Mouse (Mus musculus): ENCODE measurements at regions not wholly inside any gene's neighbourhood (a gene's known extent, or its start where the extent isn't known, plus 50 kb on each side); places are given as distances from the start of the nearest gene placed in this dataset.
A peak's percentile ranks its signal among the peaks of the same experiment; 100 is the strongest.

GRCm38 (mm10) chr5:4651167-4651955 is 106.5 kb downstream of the Fzd1 start:
- Histone ChIP-seq H3K27me3 (no peaks in the 10 kb centered on the region), H3K9ac (no peak overlapping the region), H3K36me3 (no peaks in the 10 kb centered on the region), H3K27ac (no peak overlapping the region), H3K9me3 (no peaks in the 10 kb centered on the region), H3K4me2 (replicated peaks) (no peak overlapping the region), H3K4me1 (peaks cover 11% of the 10 kb centered on the region), H3K4me3 (no peak overlapping the region)
- no peak for ATAC-seq (ENCODE audit: low FRiP score, low read depth)
- WGBS: 79% methylated on average over 6 of the region's 6 CpGs

DNA sequence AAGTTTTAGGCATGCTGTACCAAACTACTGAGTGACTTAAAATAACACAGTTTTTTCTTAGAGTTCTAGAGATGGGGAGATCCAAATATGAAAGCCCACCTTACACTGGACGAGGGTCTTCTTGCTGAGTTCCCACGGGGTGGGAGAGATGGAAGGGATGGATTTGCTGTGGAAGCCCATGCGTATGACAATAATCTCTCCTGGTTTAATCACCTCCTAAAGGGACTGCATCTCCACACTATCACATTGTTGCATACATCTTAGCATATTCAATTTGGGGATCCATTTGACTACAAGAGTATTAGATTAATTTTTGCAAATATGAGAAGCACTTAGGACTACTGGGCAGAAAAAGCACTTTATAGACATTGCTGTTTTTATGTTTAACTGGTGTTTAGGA is 107.1 kb downstream of the Fzd1 start:
- H3K36me3 ChIP-seq: no peaks in the 10 kb centered on the region
- H3K4me2 ChIP-seq (replicated peaks): no peak overlapping the region
- ATAC-seq (ENCODE audit: low FRiP score, low read depth): no peak
- no peak overlapping the region for H3K9ac ChIP-seq
- no peaks in the 10 kb centered on the region for H3K27me3 ChIP-seq
- H3K27ac ChIP-seq: no peak overlapping the region
- H3K9me3 ChIP-seq: no peaks in the 10 kb centered on the region
- peaks cover 11% of the 10 kb centered on the region for H3K4me1 ChIP-seq
- WGBS: 85% methylated on average over 3 of the region's 3 CpGs
- no peak overlapping the region for H3K4me3 ChIP-seq

DNA sequence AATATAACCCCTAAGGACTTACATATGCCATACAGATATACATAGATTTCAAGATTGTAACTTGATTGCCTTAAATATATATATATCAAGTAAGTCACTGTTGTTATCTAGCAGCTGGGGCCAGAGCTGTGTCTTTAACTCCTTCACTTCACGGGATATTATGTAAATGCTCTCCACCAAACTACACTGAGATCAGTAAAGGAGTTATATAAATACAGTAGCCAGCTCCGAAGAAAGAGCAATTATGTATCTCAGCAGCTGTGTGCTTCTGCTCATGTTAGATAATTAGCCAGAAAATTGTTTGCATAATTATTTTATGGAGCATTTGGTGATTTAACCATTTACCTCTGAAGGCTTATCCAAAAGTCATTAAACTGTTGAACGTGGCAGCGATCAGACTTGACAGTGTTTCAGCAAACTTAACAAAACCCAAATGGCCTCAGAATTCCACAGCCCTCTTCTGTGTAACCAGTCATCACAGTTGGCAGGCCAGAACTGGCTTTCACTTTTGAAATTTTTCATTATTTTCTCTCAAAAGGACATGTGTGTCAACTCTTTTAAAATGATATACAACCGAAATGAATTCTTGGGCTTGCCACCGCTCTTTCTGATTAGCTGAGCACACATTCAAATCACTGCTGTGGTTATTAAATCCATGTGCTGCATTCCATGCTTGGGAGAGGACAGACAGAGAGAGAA is 107.8 kb downstream of the Fzd1 start:
- H3K9me3 ChIP-seq: no peaks in the 10 kb centered on the region
- H3K27ac ChIP-seq: no peak overlapping the region
- no peaks in the 10 kb centered on the region for H3K36me3 ChIP-seq
- H3K9ac ChIP-seq: no peak overlapping the region
- 0 out of 2 replicates have a peak overlapping the region, but pooled peaks have one; percentile 4 for H3K4me2 ChIP-seq (replicated peaks)
- no peak overlapping the region for H3K4me3 ChIP-seq
- 18% methylated on average over 6 of the region's 6 CpGs for WGBS
- H3K27me3 ChIP-seq: no peaks in the 10 kb centered on the region
- ATAC-seq (ENCODE audit: low FRiP score, low read depth): no peak
- H3K4me1 ChIP-seq: peaks cover 11% of the 10 kb centered on the region

- Histone ChIP-seq H3K36me3 (no peaks in the 10 kb centered on the region), H3K27ac (no peak overlapping the region), H3K4me1 (no peaks in the 10 kb centered on the region), H3K4me3 (no peak overlapping the region), H3K27me3 (no peaks in the 10 kb centered on the region), H3K9ac (no peak overlapping the region), H3K4me2 (replicated peaks) (no peak overlapping the region), H3K9me3 (no peaks in the 10 kb centered on the region)
- ATAC-seq (ENCODE audit: low FRiP score, low read depth): no peak
These were observed 116.8 kb downstream of the Fzd1 start for GRCm38 (mm10) chr5:4641041-4641440.

GRCm38 (mm10) chr5:4633763-4634162 is 124.1 kb downstream of the Fzd1 start:
- H3K9ac ChIP-seq: no peak overlapping the region
- H3K9me3 ChIP-seq: no peaks in the 10 kb centered on the region
- ATAC-seq (ENCODE audit: low FRiP score, low read depth): no peak
- no peaks in the 10 kb centered on the region for H3K36me3 ChIP-seq
- no peak overlapping the region for H3K27ac ChIP-seq
- H3K4me1 ChIP-seq: no peaks in the 10 kb centered on the region
- no peak overlapping the region for H3K4me2 ChIP-seq (replicated peaks)
- H3K27me3 ChIP-seq: 0 out of 2 replicates have a peak, but pooled peaks cover 3% of the 10 kb centered on the region
- no peak overlapping the region for H3K4me3 ChIP-seq
- 85% methylated on average over 3 of the region's 3 CpGs for WGBS

DNA sequence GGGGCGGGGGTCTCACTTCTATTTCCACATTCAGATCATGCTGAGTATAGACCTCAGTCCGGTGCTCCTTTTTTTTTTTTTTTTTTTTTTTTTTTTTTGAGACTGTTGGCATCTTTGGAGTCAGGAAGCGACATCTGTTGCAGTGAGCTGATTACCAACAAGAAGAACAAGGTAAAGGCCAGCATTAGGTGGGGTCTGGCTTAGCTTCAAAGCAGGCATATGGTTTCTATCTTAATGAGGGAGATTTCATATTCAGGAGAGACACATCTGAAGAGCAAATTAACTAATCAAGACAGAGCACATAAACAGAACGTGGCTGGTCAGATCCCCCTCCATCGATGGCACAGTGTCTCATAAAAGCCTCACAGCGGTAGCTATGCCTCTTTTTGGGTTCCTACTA is 132.6 kb downstream of the Fzd1 start:
- WGBS: 48% methylated on average over 6 of the region's 6 CpGs
- Histone ChIP-seq H3K4me1 (peaks cover 20% of the 10 kb centered on the region), H3K9ac (no peak overlapping the region), H3K9me3 (no peaks in the 10 kb centered on the region), H3K27me3 (0 out of 2 replicates have a peak, but pooled peaks cover 3% of the 10 kb centered on the region), H3K36me3 (no peaks in the 10 kb centered on the region), H3K4me2 (replicated peaks) (no peak overlapping the region), H3K4me3 (no peak overlapping the region), H3K27ac (no peak overlapping the region)
- ATAC-seq (ENCODE audit: low FRiP score, low read depth): no peak

- Histone ChIP-seq H3K9me3 (no peaks in the 10 kb centered on the region), H3K36me3 (no peaks in the 10 kb centered on the region), H3K27ac (no peak overlapping the region), H3K27me3 (0 out of 2 replicates have a peak, but pooled peaks cover 3% of the 10 kb centered on the region), H3K9ac (no peak overlapping the region), H3K4me3 (no peak overlapping the region), H3K4me2 (replicated peaks) (no peak overlapping the region), H3K4me1 (peaks cover 20% of the 10 kb centered on the region)
- 9% methylated on average over 4 of the region's 4 CpGs for WGBS
- peak; percentile 82 for ATAC-seq (ENCODE audit: low FRiP score, low read depth)
These were observed 134.2 kb downstream of the Fzd1 start for GRCm38 (mm10) chr5:4623625-4624024.

DNA sequence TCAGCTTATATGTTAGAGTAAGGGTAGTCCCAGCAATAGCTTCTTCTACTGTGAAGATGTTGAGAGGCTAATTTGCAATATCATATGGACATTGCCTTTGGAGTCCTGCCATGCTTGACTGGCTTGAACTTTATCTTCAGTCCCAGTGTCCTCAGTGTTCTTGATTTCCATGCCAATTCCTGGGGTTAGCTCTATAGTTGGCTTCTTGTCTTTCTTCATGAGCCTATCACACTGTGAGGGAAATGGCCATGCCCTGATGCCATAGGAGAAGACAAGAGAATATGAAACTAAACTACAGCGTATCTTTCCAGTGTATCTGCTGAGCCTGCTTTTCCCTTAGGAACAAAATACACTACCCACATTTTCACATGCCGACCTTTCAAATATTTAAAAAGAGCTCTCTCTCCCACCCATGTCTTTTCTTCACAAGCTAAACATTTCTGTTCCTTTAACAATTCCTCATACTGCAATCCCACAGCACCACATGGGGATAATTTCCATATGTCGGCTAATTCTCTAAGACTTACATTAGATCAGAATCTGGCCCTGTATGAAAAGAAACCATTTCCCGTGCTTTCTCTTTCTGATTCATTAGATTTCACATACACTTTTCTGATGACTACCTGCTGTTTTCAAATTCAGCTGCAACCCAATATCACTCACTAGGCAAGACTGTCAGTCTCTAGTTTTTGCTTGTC is 137.2 kb downstream of the Fzd1 start:
- H3K9me3 ChIP-seq: no peaks in the 10 kb centered on the region
- H3K4me2 ChIP-seq (replicated peaks): no peak overlapping the region
- no peak overlapping the region for H3K27ac ChIP-seq
- H3K36me3 ChIP-seq: no peaks in the 10 kb centered on the region
- H3K9ac ChIP-seq: no peak overlapping the region
- H3K4me3 ChIP-seq: no peak overlapping the region
- 0 out of 2 replicates have a peak, but pooled peaks cover 3% of the 10 kb centered on the region for H3K27me3 ChIP-seq
- H3K4me1 ChIP-seq: peaks cover 20% of the 10 kb centered on the region
- WGBS: 57% methylated on average over 4 of the region's 4 CpGs
- ATAC-seq (ENCODE audit: low FRiP score, low read depth): no peak

- H3K27ac ChIP-seq: no peak overlapping the region
- no peak overlapping the region for H3K4me2 ChIP-seq (replicated peaks)
- no peaks in the 10 kb centered on the region for H3K36me3 ChIP-seq
- no peaks in the 10 kb centered on the region for H3K9me3 ChIP-seq
- 89% methylated on average over 2 of the region's 2 CpGs for WGBS
- no peak for ATAC-seq (ENCODE audit: low FRiP score, low read depth)
- H3K4me3 ChIP-seq: no peak overlapping the region
- no peak overlapping the region for H3K9ac ChIP-seq
- no peaks in the 10 kb centered on the region for H3K4me1 ChIP-seq
- no peaks in the 10 kb centered on the region for H3K27me3 ChIP-seq
These were observed 142.6 kb downstream of the Fzd1 start for GRCm38 (mm10) chr5:4615233-4615632.

DNA sequence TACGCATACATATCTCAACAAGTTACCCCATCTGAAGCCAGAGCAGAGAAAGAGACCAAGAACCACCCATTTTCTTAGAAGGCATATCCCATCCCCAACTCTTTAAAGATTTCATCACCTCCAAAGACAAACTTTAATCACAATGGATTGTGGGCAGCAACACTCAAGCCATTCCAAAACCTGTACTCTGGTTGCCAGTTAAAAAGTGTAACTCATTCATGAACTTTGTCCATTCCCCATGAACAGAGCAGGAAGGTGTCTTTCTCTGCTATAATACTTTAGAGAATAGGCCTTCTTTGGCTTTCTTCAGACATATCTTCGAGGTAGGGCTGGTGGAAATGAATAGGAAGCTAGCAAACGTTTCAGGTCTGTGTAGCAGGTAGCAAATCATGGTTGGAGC is 160.4 kb downstream of the Fzd1 start:
- Histone ChIP-seq H3K9ac (no peak overlapping the region), H3K27me3 (no peaks in the 10 kb centered on the region), H3K27ac (no peak overlapping the region), H3K9me3 (no peaks in the 10 kb centered on the region), H3K4me3 (no peak overlapping the region), H3K4me1 (no peaks in the 10 kb centered on the region), H3K36me3 (no peaks in the 10 kb centered on the region), H3K4me2 (replicated peaks) (no peak overlapping the region)
- no peak for ATAC-seq (ENCODE audit: low FRiP score, low read depth)
- WGBS: 89% methylated on average over 3 of the region's 3 CpGs

GRCm38 (mm10) chr5:4595010-4595409 is 162.8 kb downstream of the Fzd1 start:
- no peak overlapping the region for H3K4me3 ChIP-seq
- no peaks in the 10 kb centered on the region for H3K9me3 ChIP-seq
- WGBS: 77% methylated on average over 2 of the region's 2 CpGs
- H3K4me1 ChIP-seq: no peaks in the 10 kb centered on the region
- H3K4me2 ChIP-seq (replicated peaks): no peak overlapping the region
- ATAC-seq (ENCODE audit: low FRiP score, low read depth): no peak
- no peaks in the 10 kb centered on the region for H3K27me3 ChIP-seq
- H3K9ac ChIP-seq: no peak overlapping the region
- no peaks in the 10 kb centered on the region for H3K36me3 ChIP-seq
- H3K27ac ChIP-seq: no peak overlapping the region

DNA sequence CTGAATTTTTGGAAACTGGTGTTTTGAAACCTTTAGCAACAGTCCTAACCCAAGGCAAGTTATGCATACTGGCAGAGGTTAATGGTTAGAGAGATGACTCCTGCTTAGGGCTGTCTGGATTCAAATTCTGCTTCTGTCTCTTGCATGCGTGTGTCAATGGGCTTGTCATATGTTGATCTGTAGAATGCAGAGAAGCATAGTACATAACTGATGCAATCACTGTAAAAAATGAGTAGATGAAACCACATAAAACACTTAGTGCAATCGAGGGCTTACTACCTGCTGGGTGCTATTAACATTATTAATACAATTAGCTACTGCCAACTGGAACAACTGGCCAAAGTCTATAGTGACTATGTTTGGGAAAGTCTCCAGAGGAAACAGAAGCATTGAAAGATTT is 163.3 kb downstream of the Fzd1 start:
- H3K27me3 ChIP-seq: no peaks in the 10 kb centered on the region
- no peak overlapping the region for H3K27ac ChIP-seq
- H3K9me3 ChIP-seq: no peaks in the 10 kb centered on the region
- no peaks in the 10 kb centered on the region for H3K36me3 ChIP-seq
- H3K4me1 ChIP-seq: no peaks in the 10 kb centered on the region
- H3K4me3 ChIP-seq: no peak overlapping the region
- 63% methylated on average over 2 of the region's 2 CpGs for WGBS
- no peak for ATAC-seq (ENCODE audit: low FRiP score, low read depth)
- no peak overlapping the region for H3K9ac ChIP-seq
- no peak overlapping the region for H3K4me2 ChIP-seq (replicated peaks)
